Mouse (Mus musculus): ENCODE results near the gene Il13.

DNA sequence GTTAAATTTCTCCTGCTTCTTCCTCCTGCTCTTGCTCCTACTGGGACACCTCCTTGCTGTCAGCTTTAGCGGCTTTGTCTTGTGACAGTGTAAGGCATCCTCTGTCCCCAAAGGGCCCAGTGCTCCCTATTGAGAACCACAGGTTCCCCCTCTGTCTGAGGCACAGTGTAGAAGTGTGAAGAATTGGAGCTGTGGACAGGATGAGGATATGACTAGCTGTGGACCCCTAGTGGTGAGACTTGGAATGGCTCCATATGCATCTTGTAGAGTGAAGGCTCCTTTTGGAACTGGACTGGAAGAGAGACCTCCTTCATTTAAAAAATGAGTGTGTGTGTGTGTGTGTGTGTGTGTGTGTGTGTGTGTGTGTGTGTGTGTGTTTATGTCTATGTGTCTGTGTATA is 6.6 kb downstream of the Il13 start:
- TF ChIP-seq CTCF (conservative IDR thresholded peaks at IDR 0.05; ENCODE audit: low read length) = peak; percentile 84
- no peak for TF ChIP-seq POU5F1 (IDR thresholded peaks at IDR 0.05; ENCODE audit: borderline replicate concordance, low read length)
- TF ChIP-seq NANOG (IDR thresholded peaks at IDR 0.05; ENCODE audit: borderline replicate concordance, low read length) = no peak

Measured in E14TG2a.4 (cell line).